8 mouse cellular contexts compared by ENCODE assay signal in genomic region chr12:84217111-84217507, GRCm38 (mm10). TPM values are rescaled to one million over a fixed set of nuclear protein-coding genes. Genes with fewer than 3 reads are reported as not detected.
A peak's percentile ranks its signal among the peaks of the same experiment; 100 is the strongest.
DNase-seq lines count a peak whose midpoint lies in the region; ATAC-seq and TF ChIP-seq lines count a peak whose summit lies in the region.

No protein-coding gene starts in this region.

- no peaks in the 10 kb centered on the region for H3K27me3 ChIP-seq in heart, embryonic 14.5 days (ENCODE audit: control insufficient read depth, insufficient read depth, low read length)
- H3K27me3 ChIP-seq in midbrain, embryonic 15.5 days (replicated peaks) = no peaks in the 10 kb centered on the region; the same call in 1 of the 2 replicates

- TF ChIP-seq POLR2A in embryonic fibroblast, embryonic 13.5 days (IDR thresholded peaks at IDR 0.05; ENCODE audit: low read depth, low read length) = no peak

- TF ChIP-seq CTCF in embryonic fibroblast, embryonic 13.5 days (IDR thresholded peaks at IDR 0.05; ENCODE audit: borderline replicate concordance, insufficient read depth, low read length) = no peak

- H3K36me3 ChIP-seq in heart, embryonic 14.5 days (ENCODE audit: control insufficient read depth, insufficient read depth, low read length) = peaks cover 8% of the 10 kb centered on the region; the same call in 1 of the 2 replicates
- no peaks in the 10 kb centered on the region for H3K36me3 ChIP-seq in midbrain, embryonic 15.5 days (replicated peaks)

- 46% methylated on average over 4 of the region's 4 CpGs for WGBS in heart, embryonic 14.5 days
- 9% methylated on average over 4 of the region's 4 CpGs for WGBS in large intestine, adult 2 months
- WGBS in midbrain, embryonic 15.5 days = 29% methylated on average over 4 of the region's 4 CpGs

- ATAC-seq in heart, embryonic 14.5 days (ENCODE audit: insufficient number of reproducible peaks, insufficient read depth, low FRiP score, low read depth) = no peak
- no peak for ATAC-seq in midbrain, embryonic 15.5 days (replicated peaks)

- peak overlapping the region; percentile 91 for H3K4me2 ChIP-seq in heart, embryonic 14.5 days (ENCODE audit: low read length)
- H3K4me2 ChIP-seq in midbrain, embryonic 15.5 days = peak overlapping the region; percentile 96; the same call in 1 of the 2 replicates

- H3K9me3 ChIP-seq in heart, embryonic 14.5 days (ENCODE audit: control insufficient read depth, low read length) = no peaks in the 10 kb centered on the region
- no peaks in the 10 kb centered on the region for H3K9me3 ChIP-seq in midbrain, embryonic 15.5 days

- peak overlapping the region; percentile 88 for H3K9ac ChIP-seq in heart, embryonic 14.5 days (ENCODE audit: low read length)
- no peak overlapping the region for H3K9ac ChIP-seq in midbrain, embryonic 15.5 days

- DNase-seq in heart, postnatal 25 days (ENCODE audit: low spot score) = no peak
- DNase-seq in large intestine, adult 2 months (ENCODE audit: low read depth, low spot score) = peak; percentile 87
- DNase-seq in cerebellum, adult 18-20 months = no peak
- no peak for DNase-seq in retina, postnatal 1 day
- DNase-seq in adrenal gland, postnatal 14 days = no peak

- peaks cover 34 to 55% of the 10 kb centered on the region in 2 experiments for H3K4me1 ChIP-seq in heart, embryonic 14.5 days (ENCODE audit: control insufficient read depth in 2 of 2, insufficient read depth in 2 of 2, low read length in 2 of 2)
- H3K4me1 ChIP-seq in embryonic fibroblast, embryonic 13.5 days (ENCODE audit: control insufficient read depth, insufficient read depth, low read length) = peaks cover 7% of the 10 kb centered on the region
- H3K4me1 ChIP-seq in midbrain, embryonic 15.5 days = peaks cover 36% of the 10 kb centered on the region

- H3K27ac ChIP-seq in heart, embryonic 14.5 days (replicated peaks in 1 of 2; ENCODE audit: control insufficient read depth in 1 of 2, insufficient read depth in 1 of 2, low read depth in 2 of 2, low read length in 2 of 2) = peak overlapping the region; percentile 87 to 93; a peak in 3 of 4 replicates
- H3K27ac ChIP-seq in embryonic fibroblast, embryonic 13.5 days (ENCODE audit: insufficient read depth, low read length) = peak overlapping the region; percentile 90
- no peak overlapping the region for H3K27ac ChIP-seq in midbrain, embryonic 15.5 days

- intact Hi-C loops in heart, postnatal 25 days (cut with DNase I) = loop anchor here (5.0 kb wide), 2 partner anchors 40 to 55 kb away; no protein-coding TSS in a partner anchor

- H3K4me3 ChIP-seq in heart, embryonic 14.5 days (ENCODE audit: control insufficient read depth in 1 of 2, insufficient read depth in 1 of 2, low read depth in 1 of 2, low read length in 2 of 2) = peak overlapping the region; percentile 65 to 74; a peak in 3 of 4 replicates
- peak overlapping the region; percentile 72 for H3K4me3 ChIP-seq in embryonic fibroblast, embryonic 13.5 days (ENCODE audit: insufficient read depth, low read length)
- H3K4me3 ChIP-seq in midbrain, embryonic 15.5 days = no peak overlapping the region

RNA-seq across cellular contexts. Expression of gene Elmsan1, which starts 1.6 kb away (rescaled TPM):
- 7.1 and 7.4 TPM in 2 replicates for polyA plus RNA-seq in heart, embryonic 14.5 days (2014; fragmentation: Nextera tagmentation; extraction: Ambion mirVana)
- total RNA-seq in heart, postnatal 25 days (2021) = 10 to 100 TPM; 13.8 to 17.7 TPM
- polyA plus RNA-seq in embryonic fibroblast, embryonic 13.5 days (2011; ENCODE audit: insufficient read length, low read depth, missing spikeins) = 20.6 and 21.3 TPM in 2 replicates
- polyA plus RNA-seq in large intestine, adult 2 months (2012; rRNA removed) = 9.1 and 15.3 TPM in 2 replicates
- 4.3 and 4.4 TPM in 2 replicates for polyA plus RNA-seq in midbrain, embryonic 15.5 days (2015; fragmentation: Nextera tagmentation; extraction: Ambion mirVana)
- 18.7 and 25.7 TPM in 2 replicates for total RNA-seq in adrenal gland, postnatal 14 days (2021)
